Mouse (Mus musculus): ENCODE measurements around the gene Stx1a. TPM values are rescaled to one million over a fixed set of nuclear protein-coding genes. Genes with fewer than 3 reads are reported as not detected.

Gene Stx1a
- polyA plus RNA-seq, 1 experiment from 2014 or later = 12.3 TPM

- H3K27ac ChIP-seq = peak overlapping the region; percentile 99
- ATAC-seq (ENCODE audit: insufficient read depth, low FRiP score, low read depth) = peak; percentile 67
Observed at GRCm38 (mm10) chr5:135009590-135010319, 13.5 kb upstream of the Stx1a start.

GRCm38 (mm10) chr5:135010320-135010709 lies 13.0 kb upstream of the Stx1a start:
- whole genome bisulfite sequencing = 51% methylated on average over 7 of the region's 7 CpGs
- 0 out of 2 replicates have a peak overlapping the region, but pooled peaks have one; percentile 42 for H3K9ac ChIP-seq
- peak overlapping the region; percentile 59 for H3K4me3 ChIP-seq (replicated peaks)
- H3K9me3 ChIP-seq = no peaks in the 10 kb centered on the region
- H3K4me1 ChIP-seq = peaks cover 37% of the 10 kb centered on the region
- H3K27ac ChIP-seq = peak overlapping the region; percentile 99
- peak overlapping the region; percentile 59 for H3K4me2 ChIP-seq
- H3K36me3 ChIP-seq = no peaks in the 10 kb centered on the region
- no peaks in the 10 kb centered on the region for H3K27me3 ChIP-seq (replicated peaks)
- no peak for ATAC-seq (ENCODE audit: insufficient read depth, low FRiP score, low read depth)

More at GRCm38 (mm10) chr5:135009590-135010319, 13.5 kb upstream of the Stx1a start:
- Histone ChIP-seq H3K4me1 (peaks cover 35% of the 10 kb centered on the region), H3K27me3 (replicated peaks) (no peaks in the 10 kb centered on the region), H3K36me3 (no peaks in the 10 kb centered on the region), H3K4me2 (peak overlapping the region; percentile 59), H3K9me3 (no peaks in the 10 kb centered on the region), H3K9ac (peak overlapping the region; percentile 42; the same call in 1 of the 2 replicates), H3K4me3 (replicated peaks) (peak overlapping the region; percentile 59)
- under 1% methylated on average over 37 of the region's 37 CpGs for WGBS

- Histone ChIP-seq H3K27ac (no peak overlapping the region), H3K4me2 (peak overlapping the region; percentile 59)
Observed at GRCm38 (mm10) chr5:135010841-135011743, 12.2 kb upstream of the Stx1a start.

DNA sequence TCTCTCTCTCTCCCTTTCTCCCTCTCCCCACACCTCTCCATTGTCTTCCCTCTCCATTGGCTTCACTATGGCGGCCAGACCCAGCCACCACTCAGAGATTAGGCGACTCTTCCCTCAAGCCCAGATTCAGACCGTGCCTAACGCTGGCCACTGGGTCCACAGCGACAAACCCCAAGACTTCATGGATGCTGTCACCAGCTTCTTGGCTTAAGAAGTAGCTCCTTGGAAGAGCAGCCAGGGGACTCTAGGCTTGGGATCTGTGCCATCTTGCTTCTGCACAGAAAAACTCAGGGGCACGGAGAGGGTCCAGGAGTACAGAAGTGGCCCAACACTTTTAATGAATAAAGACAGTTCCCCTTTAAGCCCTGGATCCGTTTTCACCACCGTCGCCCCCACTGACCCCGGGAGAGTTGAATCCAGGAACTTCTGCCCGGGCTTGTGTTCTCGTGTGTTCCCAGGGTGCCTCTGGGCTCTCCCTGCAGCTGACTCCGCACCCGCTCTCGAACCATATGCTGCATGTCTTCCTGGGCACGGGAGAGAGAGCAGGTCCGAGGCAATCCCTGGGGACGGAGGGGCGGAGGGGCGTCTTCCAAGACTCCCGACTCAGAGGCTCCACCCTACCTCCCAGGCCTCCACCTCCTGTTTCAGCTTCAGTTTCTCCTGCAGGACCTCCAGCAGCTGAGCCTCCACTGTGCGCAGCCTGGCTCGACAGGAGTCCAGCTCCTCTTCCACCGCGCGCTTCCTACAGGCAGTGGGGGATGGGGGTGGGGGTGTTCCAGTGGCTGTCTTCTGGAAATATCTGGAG lies 11.3 kb upstream of the Stx1a start:
- 29% methylated on average over 24 of the region's 26 CpGs for WGBS
- no peak for ATAC-seq (ENCODE audit: insufficient read depth, low FRiP score, low read depth)
- Histone ChIP-seq H3K4me1 (peaks cover 39% of the 10 kb centered on the region), H3K9me3 (no peaks in the 10 kb centered on the region), H3K36me3 (no peaks in the 10 kb centered on the region), H3K4me2 (peak overlapping the region; percentile 42), H3K27me3 (replicated peaks) (no peaks in the 10 kb centered on the region), H3K9ac (no peak overlapping the region), H3K27ac (peak overlapping the region; percentile 48; the same call in 1 of the 2 replicates), H3K4me3 (replicated peaks) (peak overlapping the region; percentile 26)

More at GRCm38 (mm10) chr5:135010841-135011743, 12.2 kb upstream of the Stx1a start:
- WGBS = 84% methylated on average over 25 of the region's 25 CpGs
- H3K9ac ChIP-seq = no peak overlapping the region
- H3K4me1 ChIP-seq = peaks cover 39% of the 10 kb centered on the region
- peak overlapping the region; percentile 59; the same call in 1 of the 2 replicates for H3K4me3 ChIP-seq (replicated peaks)
- H3K9me3 ChIP-seq = no peaks in the 10 kb centered on the region
- ATAC-seq (ENCODE audit: insufficient read depth, low FRiP score, low read depth) = no peak
- H3K36me3 ChIP-seq = no peaks in the 10 kb centered on the region
- H3K27me3 ChIP-seq (replicated peaks) = no peaks in the 10 kb centered on the region

GRCm38 (mm10) chr5:135012671-135013441 lies 10.4 kb upstream of the Stx1a start:
- no peaks in the 10 kb centered on the region for H3K36me3 ChIP-seq
- H3K9ac ChIP-seq = no peak overlapping the region
- H3K4me3 ChIP-seq (replicated peaks) = peak overlapping the region; percentile 26
- ATAC-seq (ENCODE audit: insufficient read depth, low FRiP score, low read depth) = no peak
- no peaks in the 10 kb centered on the region for H3K9me3 ChIP-seq
- 9% methylated on average over 13 of the region's 16 CpGs for WGBS
- H3K4me2 ChIP-seq = peak overlapping the region; percentile 42
- H3K4me1 ChIP-seq = peaks cover 37% of the 10 kb centered on the region
- no peaks in the 10 kb centered on the region for H3K27me3 ChIP-seq (replicated peaks)
- peak overlapping the region; percentile 48; the same call in 1 of the 2 replicates for H3K27ac ChIP-seq

- Histone ChIP-seq H3K27me3 (replicated peaks) (no peaks in the 10 kb centered on the region), H3K27ac (no peak overlapping the region), H3K9ac (no peak overlapping the region), H3K36me3 (no peaks in the 10 kb centered on the region), H3K9me3 (no peaks in the 10 kb centered on the region), H3K4me3 (replicated peaks) (no peak overlapping the region), H3K4me1 (peaks cover 29% of the 10 kb centered on the region), H3K4me2 (no peak overlapping the region)
- ATAC-seq (ENCODE audit: insufficient read depth, low FRiP score, low read depth) = peak; percentile 13; the same call in 1 of the 2 replicates
- 14% methylated on average over 7 of the region's 7 CpGs for WGBS
Observed at GRCm38 (mm10) chr5:135015497-135015896, 7.8 kb upstream of the Stx1a start.

- Histone ChIP-seq H3K4me1 (peaks cover 21% of the 10 kb centered on the region), H3K4me2 (no peak overlapping the region), H3K4me3 (replicated peaks) (no peak overlapping the region), H3K9ac (no peak overlapping the region), H3K36me3 (no peaks in the 10 kb centered on the region), H3K27me3 (replicated peaks) (no peaks in the 10 kb centered on the region), H3K27ac (no peak overlapping the region), H3K9me3 (no peaks in the 10 kb centered on the region)
- WGBS = 33% methylated on average over 4 of the region's 4 CpGs
- no peak for ATAC-seq (ENCODE audit: insufficient read depth, low FRiP score, low read depth)
Observed at GRCm38 (mm10) chr5:135016224-135016759, 7.0 kb upstream of the Stx1a start.

DNA sequence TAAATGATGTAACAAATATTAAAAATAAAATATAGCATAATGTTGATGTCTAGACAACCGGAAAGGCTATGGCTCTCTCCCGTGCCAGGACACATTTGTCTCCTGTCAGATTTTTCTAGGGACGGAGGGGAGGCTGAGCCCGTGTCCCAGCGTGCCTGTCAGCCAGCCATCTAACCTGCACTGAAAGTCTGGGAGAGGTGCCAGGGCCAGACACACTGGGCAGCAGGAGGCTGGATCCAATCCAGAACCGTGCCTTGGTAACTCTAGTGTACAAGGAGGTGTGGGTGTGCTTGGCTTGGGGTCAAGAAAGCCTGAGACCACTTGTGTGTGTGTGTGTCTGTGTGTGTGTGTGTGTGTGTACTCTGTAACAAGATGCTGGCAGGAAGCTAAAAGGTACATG lies 1.5 kb upstream of the Stx1a start:
- 46% methylated on average over 6 of the region's 6 CpGs for WGBS
- H3K4me2 ChIP-seq = no peak overlapping the region
- H3K27ac ChIP-seq = peak overlapping the region; percentile 26; the same call in 1 of the 2 replicates
- ATAC-seq (ENCODE audit: insufficient read depth, low FRiP score, low read depth) = 0 out of 2 replicates have a peak, but pooled peaks have one; percentile 1
- no peaks in the 10 kb centered on the region for H3K36me3 ChIP-seq
- H3K9ac ChIP-seq = no peak overlapping the region
- H3K9me3 ChIP-seq = no peaks in the 10 kb centered on the region
- no peak overlapping the region for H3K4me3 ChIP-seq (replicated peaks)
- peaks cover 32% of the 10 kb centered on the region for H3K4me1 ChIP-seq
- no peaks in the 10 kb centered on the region for H3K27me3 ChIP-seq (replicated peaks)

GRCm38 (mm10) chr5:135024665-135025224 lies 1.5 kb downstream of the Stx1a start:
- ATAC-seq (ENCODE audit: insufficient read depth, low FRiP score, low read depth) = no peak
- Histone ChIP-seq H3K27me3 (replicated peaks) (no peaks in the 10 kb centered on the region), H3K9ac (no peak overlapping the region), H3K4me1 (peaks cover 44% of the 10 kb centered on the region), H3K9me3 (no peaks in the 10 kb centered on the region), H3K4me2 (peak overlapping the region; percentile 94), H3K36me3 (no peaks in the 10 kb centered on the region), H3K27ac (no peak overlapping the region), H3K4me3 (replicated peaks) (peak overlapping the region; percentile 69)
- 36% methylated on average over 11 of the region's 11 CpGs for WGBS

- Histone ChIP-seq H3K9me3 (no peaks in the 10 kb centered on the region), H3K4me2 (peak overlapping the region; percentile 33), H3K27me3 (replicated peaks) (no peaks in the 10 kb centered on the region), H3K4me1 (peaks cover 44% of the 10 kb centered on the region), H3K36me3 (no peaks in the 10 kb centered on the region), H3K9ac (no peak overlapping the region), H3K27ac (no peak overlapping the region), H3K4me3 (replicated peaks) (no peak overlapping the region)
- WGBS = 9% methylated on average over 7 of the region's 7 CpGs
- ATAC-seq (ENCODE audit: insufficient read depth, low FRiP score, low read depth) = no peak
Observed at GRCm38 (mm10) chr5:135025899-135026298, 2.6 kb downstream of the Stx1a start.
